Mouse (Mus musculus): ENCODE results near the gene Zfp551.
A peak's percentile ranks its signal among the peaks of the same experiment; 100 is the strongest.

The Zfp551 gene

DNA sequence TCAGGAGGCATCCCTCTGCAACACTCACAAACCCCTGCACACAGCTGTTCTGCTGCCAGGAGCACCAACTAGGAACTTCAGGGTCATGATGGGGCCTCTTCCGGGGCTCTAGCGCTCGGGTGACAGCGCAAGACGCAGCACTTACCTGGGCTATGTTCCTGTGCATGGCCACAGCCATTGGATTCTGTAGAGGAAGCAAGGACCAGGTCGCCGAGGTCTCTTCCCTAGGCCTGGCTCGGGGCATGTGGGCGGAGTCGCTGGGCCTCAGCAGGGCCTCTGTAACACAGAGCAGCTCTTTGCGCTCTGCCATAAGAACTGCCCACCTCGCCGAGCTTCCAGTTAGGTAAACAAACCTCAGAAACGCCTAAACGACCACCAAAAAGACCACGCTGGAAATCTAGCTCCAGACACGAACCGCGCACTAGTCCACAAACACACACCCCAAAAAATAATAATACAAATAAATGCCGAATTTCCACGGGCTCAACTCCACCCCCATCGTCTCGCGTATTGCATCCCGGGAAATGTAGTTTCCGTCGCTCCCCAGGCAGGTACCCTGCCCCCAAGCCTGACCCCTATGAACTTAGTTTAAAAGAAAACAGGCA, at the start of gene Zfp551:
Gene Zfp551, minus strand, starts transcription at position 507 of the 605 bp plus-strand sequence.
- DNase-seq: peak; percentile 72 to 74

DNA sequence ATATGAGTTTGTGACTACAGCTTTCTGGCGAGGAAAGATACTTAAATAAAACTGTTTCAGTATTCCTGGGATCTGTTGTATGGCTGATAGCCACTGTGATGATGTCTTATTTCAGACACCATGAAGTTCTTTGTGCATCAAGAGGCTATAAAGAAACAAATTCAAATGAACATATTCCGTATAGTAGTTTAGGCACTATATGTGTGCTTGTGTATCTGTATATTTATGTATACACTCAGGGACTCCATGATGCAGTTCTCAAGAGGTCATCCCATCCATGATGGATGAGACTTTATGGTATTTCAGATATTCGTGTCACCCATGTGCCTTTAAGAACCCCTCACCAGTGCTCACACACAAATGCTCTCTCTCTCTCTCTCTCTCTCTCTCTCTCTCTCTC, 304 bp upstream of the Zfp551 start:
- no peak for DNase-seq

GRCm38 (mm10) chr7:12421741-12422140, 810 bp downstream of the Zfp551 start:
- DNase-seq: peak in 1 of 2 experiments; percentile 8

GRCm38 (mm10) chr7:12369173-12369572, 53.4 kb downstream of the Zfp551 start, which contains the start of gene Vmn1r84:
TSS of gene Vmn1r84 (minus strand) at chr7:12369273.
- DNase-seq: no peak
